Mouse (Mus musculus) right cerebral cortex, postnatal 14 days (tissue): Measurements from ENCODE around the gene 4930452B06Rik.
"Not testable (repeated sequence)": the region's sequence is repeated elsewhere in the genome, so short reads cannot be mapped to it uniquely, and the experiment has no call there.

Experiments used
- DNase-seq: peaks from one replicate; pipeline ENCODE4 v3.0.0; 2022

4930452B06Rik gene

GRCm38 (mm10) chr14:8665636-8666411 is at the start of gene 4930452B06Rik:
TSS of gene 4930452B06Rik (minus strand) at chr14:8666240.
- peak; percentile 87 for DNase-seq

- no peak for DNase-seq
Measured at GRCm38 (mm10) chr14:8712674-8713073, 46.6 kb upstream of the 4930452B06Rik start.

- no peak for DNase-seq
Measured at GRCm38 (mm10) chr14:8689451-8689850, 23.4 kb upstream of the 4930452B06Rik start.

- DNase-seq, result no peak
Measured at GRCm38 (mm10) chr14:8688462-8688861, 22.4 kb upstream of the 4930452B06Rik start.

- no peak for DNase-seq
Measured at GRCm38 (mm10) chr14:8686185-8686584, 20.1 kb upstream of the 4930452B06Rik start.

GRCm38 (mm10) chr14:8679896-8680295 is 13.9 kb upstream of the 4930452B06Rik start:
- no peak for DNase-seq

GRCm38 (mm10) chr14:8660359-8660758 is 5.7 kb downstream of the 4930452B06Rik start:
- DNase-seq, result no peak

GRCm38 (mm10) chr14:8641650-8642279 is 24.3 kb downstream of the 4930452B06Rik start:
- no peak for DNase-seq

GRCm38 (mm10) chr14:8632211-8632610 is 33.8 kb downstream of the 4930452B06Rik start:
- DNase-seq, result no peak

- no peak for DNase-seq
Measured at GRCm38 (mm10) chr14:8628406-8628805, 37.6 kb downstream of the 4930452B06Rik start.

- no peak for DNase-seq
Measured at GRCm38 (mm10) chr14:8627481-8627880, 38.6 kb downstream of the 4930452B06Rik start.

GRCm38 (mm10) chr14:8621164-8621563 is 44.9 kb downstream of the 4930452B06Rik start:
- no peak for DNase-seq

GRCm38 (mm10) chr14:8620580-8620979 is 45.5 kb downstream of the 4930452B06Rik start:
- DNase-seq, result no peak

- DNase-seq, result no peak
Measured at GRCm38 (mm10) chr14:8615636-8616035, 50.4 kb downstream of the 4930452B06Rik start.

- not testable (repeated sequence) for DNase-seq
Measured at GRCm38 (mm10) chr14:8614430-8614829, 51.6 kb downstream of the 4930452B06Rik start.

- DNase-seq, result no peak
Measured at GRCm38 (mm10) chr14:8612080-8612479, 54.0 kb downstream of the 4930452B06Rik start.

GRCm38 (mm10) chr14:8610108-8610507 is 55.9 kb downstream of the 4930452B06Rik start:
- no peak for DNase-seq

- peak; percentile 72 for DNase-seq
Measured at GRCm38 (mm10) chr14:8608559-8609171, 57.4 kb downstream of the 4930452B06Rik start.

GRCm38 (mm10) chr14:8604898-8605297 is 61.1 kb downstream of the 4930452B06Rik start:
- DNase-seq, result no peak

- DNase-seq, result no peak
Measured at GRCm38 (mm10) chr14:8585031-8585430, 81.0 kb downstream of the 4930452B06Rik start.

- DNase-seq, result not testable (repeated sequence)
Measured at GRCm38 (mm10) chr14:8551006-8551405, 115.0 kb downstream of the 4930452B06Rik start.

- no peak for DNase-seq
Measured at GRCm38 (mm10) chr14:8549108-8549507, 116.9 kb downstream of the 4930452B06Rik start.

GRCm38 (mm10) chr14:8536024-8536423 is 130.0 kb downstream of the 4930452B06Rik start:
- no peak for DNase-seq

GRCm38 (mm10) chr14:8525232-8525631 is 140.8 kb downstream of the 4930452B06Rik start:
- DNase-seq, result no peak
